Mouse (Mus musculus): ENCODE data around the gene Sema3d. TPM values are rescaled to one million over a fixed set of nuclear protein-coding genes. Genes with fewer than 3 reads are reported as not detected.

Sema3d gene
- 38.2 TPM for polyA plus RNA-seq (2014; fragmentation: Illumina TruSeq; extraction: RNeasy Lipid Tissue Mini Kit (QIAGEN cat#74804))

GRCm38 (mm10) chr5:12383133-12383959, at the start of gene Sema3d:
Gene Sema3d, plus strand, starts transcription at chr5:12383385.

